Mouse (Mus musculus) testis, adult 10 weeks (tissue): ENCODE measurements around the gene Psapl1. TPM values are rescaled to one million over a fixed set of nuclear protein-coding genes. Genes with fewer than 3 reads are reported as not detected.

Experiments used
- polyA plus RNA-seq: library from polyadenylated mRNA; stranded (reverse); fragments of 350-450 nt; fragmentation: Illumina TruSeq; extraction: RNeasy Lipid Tissue Mini Kit (QIAGEN cat#74804); gene quantifications from one replicate; pipeline ENCODE4 v1.2.3, GENCODE M21; 2014; ENCODE audit warnings: low read depth, low replicate concordance

Psapl1 gene
- polyA plus RNA-seq: not detected

DNA sequence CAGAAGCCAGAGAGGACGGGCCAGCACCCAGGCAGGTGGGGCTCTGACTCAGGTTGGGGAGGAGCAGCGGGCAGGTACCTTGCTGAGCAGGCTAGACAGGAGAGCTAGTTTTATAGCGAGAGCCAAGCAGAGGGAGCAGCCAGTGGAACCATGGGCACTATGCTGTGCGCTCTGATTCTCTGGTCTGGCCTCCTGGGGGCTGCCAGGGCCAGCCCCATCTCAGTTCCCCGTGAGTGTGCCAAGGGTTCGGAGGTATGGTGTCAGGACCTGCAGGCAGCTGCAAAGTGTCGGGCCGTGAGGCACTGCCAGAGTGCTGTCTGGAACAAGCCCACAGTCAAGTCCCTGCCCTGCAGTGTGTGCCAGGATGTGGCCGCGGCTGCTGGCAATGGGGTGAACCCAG is at the start of gene Psapl1:
TSS of gene Psapl1 (plus strand) at position 106 of the 400 bp plus-strand sequence.

Other genes starting within 250 kb of the Psapl1 start
- gene Sorcs2, start 194.1 kb downstream of the Psapl1 start, polyA plus RNA-seq: 3.4 TPM